Comparison of ENCODE assay signal across 9 mouse cellular contexts in the genomic region with DNA sequence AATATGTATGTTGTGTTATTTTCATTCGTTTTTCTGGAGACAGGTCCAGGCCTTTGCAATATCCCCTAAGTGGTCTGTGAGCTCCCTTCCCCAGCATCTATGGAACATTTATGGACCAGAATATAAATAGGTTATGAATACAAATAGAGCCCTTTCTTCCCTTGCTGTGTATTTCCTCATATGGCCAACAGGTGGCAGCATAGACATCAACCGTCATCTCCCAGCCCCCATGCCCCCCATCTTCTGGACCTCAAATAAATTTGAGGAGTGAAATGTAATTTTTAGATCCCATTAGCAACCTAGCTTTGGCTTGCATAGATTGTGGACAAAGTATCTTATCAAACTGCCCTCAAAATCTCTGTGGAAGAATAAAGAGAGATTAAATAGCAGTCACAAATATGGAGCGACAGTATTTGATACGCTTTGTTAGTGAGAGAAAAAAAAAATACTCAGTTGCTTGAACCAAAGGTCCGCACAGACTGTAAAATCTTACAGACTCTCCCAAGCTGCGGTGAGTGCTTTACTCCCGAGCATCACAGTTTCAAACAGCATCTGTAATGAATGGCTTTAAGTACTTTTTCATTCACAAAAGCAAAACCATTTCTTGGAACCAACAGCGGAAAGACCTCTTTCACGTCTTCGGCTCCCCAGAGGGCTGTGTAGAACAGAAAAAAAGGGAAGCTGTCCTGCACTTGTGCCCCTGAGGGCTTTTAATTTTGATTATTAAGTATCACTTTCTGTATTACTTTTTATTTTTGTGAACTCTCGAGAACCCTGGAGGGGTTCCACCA.
DNase-seq lines count a peak whose midpoint lies in the region; TF ChIP-seq lines count a peak whose summit lies in the region.
"Had no signal": no experiment of that assay in that cellular context is flagged by ENCODE, and none has a peak within 500 bp of the region (broad histone marks: within the 10 kb centered on the region; RNA-seq: fewer than 3 reads in every experiment).

No protein-coding gene starts in this region.

- TF ChIP-seq POLR2A in cortical plate, adult 2 months (IDR thresholded peaks at IDR 0.05; ENCODE audit: extremely low read depth, insufficient read depth, low read length) = no peak

- peak; percentile 63 to 65 for DNase-seq in cerebellum, postnatal 10 days
- DNase-seq in cerebellum, adult 9-10 months = no peak
- DNase-seq in left cerebral cortex, postnatal 4 days = peak; percentile 18
- DNase-seq in left cerebral cortex, adult 8-10 months (ENCODE audit: low spot score in 2 of 2) = no peak
- peak; percentile 68 for DNase-seq in naive thymus-derived CD4-positive, alpha-beta T cell, adult 2 months (ENCODE audit: low read depth)
- no peak for DNase-seq in left cerebral cortex, postnatal 10 days (ENCODE audit: extremely low spot score in 1 of 2, low spot score in 2 of 2)
- DNase-seq in right cerebral cortex, adult 18-20 months = no peak

- intact Hi-C loops in left cerebral cortex, postnatal 4 days (cut with DNase I) = no loop called here
- intact Hi-C loops in left cerebral cortex, postnatal 10 days (cut with DNase I) = no loop called here

- H3K4me3 ChIP-seq in cortical plate, adult 2 months (ENCODE audit: insufficient read depth, low read length) = no peak overlapping the region
- H3K4me3 ChIP-seq: limb, embryonic 15.5 days had no signal

- H3K4me1 ChIP-seq in cortical plate, adult 2 months (ENCODE audit: control insufficient read depth, insufficient read depth, low read length) = peaks cover 3% of the 10 kb centered on the region

- no peak overlapping the region for H3K27ac ChIP-seq in cortical plate, adult 2 months (ENCODE audit: insufficient read depth, low read length)
- H3K27ac ChIP-seq: limb, embryonic 15.5 days had no signal

- peak; percentile 53 for TF ChIP-seq CTCF in cortical plate, adult 2 months (IDR thresholded peaks at IDR 0.05; ENCODE audit: extremely low read depth, insufficient read depth, low read length)

Comparison
In these comparisons a context has a peak if more than half of its experiments do, and no peak if none do; other contexts are left out.
1. DNase-seq: peak in cerebellum, postnatal 10 days (2 of 2), left cerebral cortex, postnatal 4 days (single experiment) and naive thymus-derived CD4-positive, alpha-beta T cell, adult 2 months (single experiment); none in cerebellum, adult 9-10 months (single experiment), left cerebral cortex, adult 8-10 months (0 of 2), left cerebral cortex, postnatal 10 days (0 of 2) and right cerebral cortex, adult 18-20 months (single experiment).